Mouse (Mus musculus) macrophage (primary cell): Measurements from ENCODE around the gene Sp100. TPM values are rescaled to one million over a fixed set of nuclear protein-coding genes. Genes with fewer than 3 reads are reported as not detected.
A peak's percentile ranks its signal among the peaks of the same experiment; 100 is the strongest.

ENCODE experiments used
- H3K27ac ChIP-seq: fragments of 350-480 bp; formaldehyde crosslinking; 2 replicates; pipeline ENCODE4 v1.9.0; 2021
- H3K36me3 ChIP-seq: fragments of 350-480 bp; formaldehyde crosslinking; 2 replicates; pipeline ENCODE4 v1.9.0; 2021; ENCODE audit errors: inconsistent target
- H3K4me3 ChIP-seq: fragments of 350-480 bp; formaldehyde crosslinking; 2 replicates; pipeline ENCODE4 v1.9.0; 2021; ENCODE audit errors: inconsistent target
- H3K79me2 ChIP-seq: fragments of 350-480 bp; formaldehyde crosslinking; 2 replicates; pipeline ENCODE4 v1.9.0; 2021; ENCODE audit errors: inconsistent target
- WGBS: methylation state at CpG from one replicate; pipeline ENCODE4 v1.1.7; 2026; ENCODE audit warnings: inconsistent platforms; ENCODE audit not compliant: missing documents; 5-methylcytosine and 5-hydroxymethylcytosine counted together
- polyA plus RNA-seq: library from polyadenylated mRNA; stranded (reverse); fragments of 250-400 nt; gene quantifications from 3 replicates; pipeline ENCODE4 v1.2.4, GENCODE M21; 2018; ENCODE audit warnings: inconsistent platforms

Gene Sp100
- polyA plus RNA-seq, 1 experiment from 2014 or later, result 347 TPM

DNA sequence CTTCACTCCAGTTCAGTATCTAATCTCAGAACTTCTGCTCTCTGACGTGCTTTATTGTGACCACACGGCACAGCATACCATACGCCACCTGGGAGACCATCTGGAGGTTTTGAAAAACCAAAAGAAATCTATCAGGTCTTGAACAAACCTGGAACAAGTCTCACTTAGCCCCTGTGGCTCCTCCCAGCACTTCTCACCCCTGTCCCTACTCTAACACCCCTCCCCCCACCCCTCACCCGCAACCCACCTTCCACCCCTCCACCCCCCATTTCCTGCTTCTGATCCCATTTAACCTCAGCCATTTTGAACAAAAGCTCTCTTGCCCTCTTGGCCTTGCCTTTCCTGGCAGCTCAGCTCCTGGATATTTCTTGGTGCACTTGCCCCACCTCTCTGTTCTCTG is 30.4 kb downstream of the Sp100 start:
- H3K79me2 ChIP-seq, result no peaks in the 10 kb centered on the region
- no peak overlapping the region for H3K4me3 ChIP-seq
- H3K27ac ChIP-seq, result no peak overlapping the region
- peaks cover 95% of the 10 kb centered on the region for H3K36me3 ChIP-seq
- WGBS, result 94% methylated on average over 3 of the region's 4 CpGs

DNA sequence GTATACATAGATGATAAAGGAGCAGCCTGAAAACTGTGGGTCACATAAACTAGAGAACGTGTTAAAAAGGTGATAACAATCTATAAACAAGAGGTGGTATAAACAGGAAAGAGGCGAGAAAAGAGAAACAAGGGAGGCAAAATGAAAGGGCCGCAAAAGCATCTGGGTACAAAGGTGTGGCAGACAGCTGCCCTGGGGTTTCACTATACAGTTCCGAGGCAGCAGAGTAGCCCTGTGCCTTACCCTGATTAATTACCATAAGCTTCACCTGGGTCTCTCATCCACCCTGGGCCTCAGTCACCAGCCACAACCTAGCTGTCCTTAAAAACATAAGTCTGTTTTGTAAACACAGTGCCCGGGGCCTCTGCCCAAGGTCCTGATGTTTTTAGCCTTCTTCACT is 36.9 kb downstream of the Sp100 start:
- H3K4me3 ChIP-seq, result no peak overlapping the region
- WGBS, result 87% methylated on average over 5 of the region's 5 CpGs

DNA sequence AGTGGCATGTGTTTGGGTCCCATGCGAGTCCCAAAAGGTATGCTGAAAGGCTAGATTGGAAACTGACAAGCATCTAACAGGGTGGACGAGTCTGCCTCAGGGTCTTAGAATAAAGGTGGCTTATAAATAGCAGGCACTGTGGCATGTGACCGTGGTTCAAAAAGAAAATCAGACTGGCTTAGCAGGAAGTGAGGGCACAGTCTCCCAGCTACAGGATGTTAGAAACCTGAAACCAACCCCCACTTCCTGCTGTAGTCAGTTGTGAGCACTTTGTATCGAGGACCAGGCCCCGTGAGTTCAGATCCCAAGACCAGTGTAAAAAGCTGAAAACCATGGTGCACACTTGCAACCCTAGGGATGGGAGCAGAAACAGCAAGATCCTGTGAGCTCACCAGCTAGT is 37.6 kb downstream of the Sp100 start:
- no peak overlapping the region for H3K4me3 ChIP-seq
- H3K36me3 ChIP-seq, result peaks cover 87% of the 10 kb centered on the region
- WGBS, result 14% methylated on average over 5 of the region's 5 CpGs
- H3K79me2 ChIP-seq, result no peaks in the 10 kb centered on the region
- H3K27ac ChIP-seq, result peak overlapping the region; percentile 14; the same call in 1 of the 2 replicates

More for the DNA sequence above, 36.9 kb downstream of the Sp100 start:
- no peak overlapping the region for H3K27ac ChIP-seq
- H3K36me3 ChIP-seq, result peaks cover 87% of the 10 kb centered on the region
- no peaks in the 10 kb centered on the region for H3K79me2 ChIP-seq

DNA sequence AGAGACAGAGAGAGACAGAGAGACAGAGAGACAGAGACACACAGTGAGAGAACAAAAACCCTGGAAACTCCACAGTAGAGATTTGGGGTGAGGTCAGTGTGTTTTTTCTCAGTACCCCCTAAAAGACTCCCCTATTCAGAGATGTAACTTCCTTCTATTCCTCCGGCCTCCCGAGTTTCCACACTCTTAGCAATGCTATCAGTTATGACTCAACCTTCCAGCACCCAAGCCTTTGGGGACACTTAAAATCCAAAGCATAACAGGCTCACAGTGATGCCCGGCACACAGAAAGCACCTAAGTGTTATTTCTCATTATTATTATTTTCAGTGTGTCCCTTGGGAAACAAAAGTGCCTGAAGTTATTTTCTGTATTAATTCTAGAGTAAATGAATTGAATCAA is 40.8 kb downstream of the Sp100 start:
- Histone ChIP-seq H3K36me3 (peaks cover 82% of the 10 kb centered on the region), H3K4me3 (no peak overlapping the region), H3K27ac (no peak overlapping the region), H3K79me2 (no peaks in the 10 kb centered on the region)
- 58% methylated on average over 3 of the region's 3 CpGs for WGBS

DNA sequence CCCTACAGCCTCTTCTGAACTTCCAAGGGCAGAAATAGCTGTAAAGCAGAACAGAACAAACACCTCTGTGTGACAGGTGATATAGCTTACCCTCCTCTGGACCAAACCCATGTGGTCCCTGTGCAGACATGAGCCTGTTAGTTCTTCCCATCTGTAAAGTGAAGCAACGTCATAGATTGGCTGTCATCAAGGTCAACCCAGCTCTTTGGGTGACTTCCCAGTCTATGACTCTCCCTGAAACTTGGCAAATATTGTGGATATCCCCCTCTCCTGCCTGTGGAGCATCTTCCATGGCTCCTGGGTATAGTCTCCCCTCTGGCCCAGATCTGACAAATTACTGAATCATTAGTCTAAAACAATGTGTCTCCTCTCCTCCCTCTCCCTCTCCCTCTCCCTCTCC is 42.5 kb downstream of the Sp100 start:
- H3K36me3 ChIP-seq, result peaks cover 85% of the 10 kb centered on the region
- 100% methylated on average over 1 of the region's 1 CpGs for WGBS
- H3K4me3 ChIP-seq, result no peak overlapping the region
- no peaks in the 10 kb centered on the region for H3K79me2 ChIP-seq
- H3K27ac ChIP-seq, result no peak overlapping the region

DNA sequence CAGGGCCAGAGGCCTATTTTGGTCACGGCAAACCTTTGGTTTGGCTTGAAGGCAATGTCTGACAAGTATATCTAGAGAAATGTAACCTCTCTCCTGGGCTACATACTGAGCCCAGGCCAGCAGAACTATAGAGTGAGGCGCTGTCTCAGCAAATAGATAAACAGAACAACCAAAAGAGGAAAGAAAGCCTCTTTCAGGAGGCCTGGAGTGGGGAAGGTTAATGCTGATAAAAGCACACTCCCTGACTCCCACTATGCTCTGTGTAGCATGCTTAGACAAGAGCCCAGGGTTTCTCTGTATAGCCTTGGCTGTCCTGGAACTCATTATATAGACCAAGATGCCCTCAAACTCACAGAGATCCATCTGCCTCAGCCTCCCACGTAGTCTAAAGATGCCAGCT is 43.5 kb downstream of the Sp100 start:
- 97% methylated on average over 3 of the region's 3 CpGs for WGBS
- no peak overlapping the region for H3K27ac ChIP-seq

DNA sequence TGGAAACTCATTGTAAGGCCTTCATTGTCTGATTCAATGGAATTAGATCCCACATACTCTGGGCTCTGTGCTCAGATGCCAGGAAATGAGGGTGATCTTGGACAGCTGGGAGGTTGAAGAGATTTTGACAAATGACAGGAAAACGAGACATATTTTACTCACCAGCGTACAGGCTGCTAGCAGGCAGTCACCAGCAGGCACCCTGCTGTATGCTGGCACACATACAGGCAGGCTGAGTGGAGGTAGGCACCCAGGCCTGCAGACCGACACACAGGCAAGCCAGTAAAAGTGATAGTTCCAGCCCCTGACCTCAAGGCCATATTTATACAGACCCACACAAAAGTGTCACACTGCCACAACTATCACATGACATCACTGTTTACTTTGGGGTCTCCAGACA is 45.9 kb downstream of the Sp100 start:
- H3K79me2 ChIP-seq, result no peaks in the 10 kb centered on the region
- WGBS, result 93% methylated on average over 3 of the region's 3 CpGs
- H3K27ac ChIP-seq, result no peak overlapping the region
- H3K36me3 ChIP-seq, result peaks cover 84% of the 10 kb centered on the region
- H3K4me3 ChIP-seq, result no peak overlapping the region

More for the DNA sequence above, 43.5 kb downstream of the Sp100 start:
- Histone ChIP-seq H3K79me2 (no peaks in the 10 kb centered on the region), H3K36me3 (peaks cover 79% of the 10 kb centered on the region), H3K4me3 (no peak overlapping the region)

DNA sequence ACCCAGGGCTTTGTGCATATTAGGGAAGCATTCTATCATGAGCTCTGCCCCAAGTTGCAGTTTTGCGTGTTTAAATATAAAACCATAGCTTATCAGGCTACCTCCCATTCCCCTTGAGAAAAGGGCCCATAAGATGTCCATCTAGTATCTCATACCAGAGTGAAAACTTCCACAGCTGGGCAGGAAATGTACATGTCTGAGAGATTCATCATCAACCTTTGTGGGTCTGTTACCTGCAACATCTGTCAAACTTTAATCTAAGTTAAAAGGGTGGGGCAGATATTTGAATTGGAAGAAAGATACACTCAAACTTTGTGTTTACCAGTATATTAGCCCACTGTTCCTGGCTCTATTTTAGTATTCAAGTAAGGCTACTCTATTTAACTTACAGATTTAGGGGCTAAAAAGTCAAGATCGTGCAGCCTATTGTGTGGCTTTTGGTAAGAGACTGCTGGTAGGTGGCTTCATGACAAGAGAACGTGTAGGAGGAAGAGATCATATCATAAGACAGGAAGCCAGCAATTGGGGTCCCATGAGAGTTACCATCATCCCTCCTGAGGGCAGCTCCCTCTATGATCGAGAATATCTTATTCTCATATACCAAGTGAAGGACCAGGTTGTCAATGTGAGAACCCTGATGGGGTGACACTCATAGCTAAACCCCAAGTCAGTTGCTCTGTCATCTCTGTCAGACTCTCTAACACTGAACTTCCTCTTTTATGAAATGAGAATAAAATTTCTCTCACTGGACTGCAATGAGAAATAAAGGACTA is 48.1 kb downstream of the Sp100 start:
- Histone ChIP-seq H3K36me3 (peaks cover 86% of the 10 kb centered on the region), H3K27ac (no peak overlapping the region), H3K4me3 (no peak overlapping the region), H3K79me2 (no peaks in the 10 kb centered on the region)
- 47% methylated on average over 4 of the region's 4 CpGs for WGBS

DNA sequence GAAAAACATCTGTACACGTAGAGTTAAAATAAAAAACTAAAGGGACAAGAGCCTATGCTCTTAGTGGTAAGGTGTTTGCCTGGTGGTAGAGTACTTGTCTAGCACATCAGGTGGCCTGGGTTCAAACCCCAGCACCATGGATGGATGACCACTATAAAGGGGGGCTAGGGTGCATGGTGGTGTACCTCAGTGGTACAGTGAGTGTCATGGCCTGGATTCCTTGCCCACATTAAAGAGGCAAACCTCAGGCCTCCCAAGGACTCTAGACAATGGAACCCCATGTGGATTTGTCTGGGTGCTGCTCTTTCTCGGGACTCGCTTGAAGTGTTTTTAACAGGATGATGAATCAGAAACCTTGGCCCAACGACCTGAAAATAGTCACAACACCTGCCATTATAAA is 52.7 kb downstream of the Sp100 start:
- Histone ChIP-seq H3K36me3 (peaks cover 72% of the 10 kb centered on the region), H3K27ac (peak overlapping the region; percentile 78), H3K79me2 (no peaks in the 10 kb centered on the region), H3K4me3 (no peak overlapping the region)
- WGBS, result 77% methylated on average over 4 of the region's 4 CpGs

DNA sequence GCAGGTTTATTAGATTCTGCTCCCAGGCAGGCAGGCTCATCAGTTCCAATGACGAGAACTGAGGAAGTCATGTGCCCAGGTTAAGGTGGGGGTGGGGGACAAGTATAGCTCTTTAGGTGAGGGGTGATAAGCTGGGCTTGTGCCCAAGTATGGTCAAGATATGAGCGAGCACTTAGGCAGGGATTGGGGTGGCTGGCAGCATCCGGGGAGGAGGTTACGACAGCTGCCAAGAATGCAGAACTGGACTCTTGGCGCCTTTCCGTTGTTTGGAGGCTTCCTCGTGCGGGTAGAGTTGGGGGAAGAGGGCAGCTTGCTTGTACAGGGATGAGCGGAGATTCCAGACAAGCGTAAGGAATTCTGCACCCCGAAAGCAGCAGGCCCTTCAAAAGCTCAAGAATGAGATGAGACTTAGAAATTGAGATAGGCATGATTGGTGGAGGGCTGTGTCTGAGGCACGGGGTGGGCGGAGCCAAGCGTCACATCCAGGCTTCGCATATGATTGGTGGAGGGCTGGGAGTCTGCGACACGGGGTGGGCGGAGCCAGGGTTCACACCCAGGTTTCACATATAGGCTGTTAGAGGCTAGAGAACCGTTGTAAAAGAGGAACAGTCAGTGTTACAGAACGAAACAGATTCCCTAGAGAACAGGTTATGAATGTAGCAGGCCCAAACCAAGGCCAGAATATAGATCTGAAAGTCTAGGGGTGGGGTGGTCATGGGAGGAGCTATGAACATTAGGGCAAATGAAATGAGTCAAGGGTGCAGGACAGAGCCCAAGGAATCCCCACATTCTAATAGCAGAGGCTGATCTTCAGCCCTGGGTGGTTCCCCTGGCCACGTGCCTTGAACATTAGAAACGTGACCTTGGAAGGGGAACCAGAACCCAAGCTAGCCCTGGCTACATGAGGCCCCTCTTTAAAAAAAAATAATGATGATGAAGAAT is 53.7 kb downstream of the Sp100 start:
- H3K36me3 ChIP-seq, result peaks cover 76% of the 10 kb centered on the region
- H3K4me3 ChIP-seq, result no peak overlapping the region; the same call in 1 of the 2 replicates
- H3K27ac ChIP-seq, result peak overlapping the region; percentile 78
- WGBS, result 6% methylated on average over 22 of the region's 22 CpGs
- no peaks in the 10 kb centered on the region for H3K79me2 ChIP-seq

DNA sequence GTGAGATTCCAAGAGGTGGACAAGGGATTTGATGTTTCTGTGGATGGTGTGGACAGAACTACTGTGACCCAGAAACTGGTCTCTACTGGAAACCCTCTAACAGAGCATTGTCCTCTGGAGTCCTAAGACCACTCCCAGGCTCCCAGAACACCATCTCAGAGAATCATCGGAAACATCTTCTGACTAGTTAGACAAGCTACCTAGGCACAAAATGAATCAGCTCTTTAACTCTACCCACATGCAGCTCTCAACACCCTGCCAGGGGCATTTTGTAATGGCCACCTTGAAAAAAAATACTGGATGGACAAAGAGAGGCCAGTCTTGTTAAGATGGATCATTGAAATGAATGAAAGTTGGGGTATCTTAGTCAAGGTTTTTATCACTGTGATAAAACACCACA is 55.8 kb downstream of the Sp100 start:
- WGBS, result 83% methylated on average over 1 of the region's 1 CpGs
- no peaks in the 10 kb centered on the region for H3K79me2 ChIP-seq
- H3K4me3 ChIP-seq, result no peak overlapping the region
- H3K27ac ChIP-seq, result no peak overlapping the region
- peaks cover 63% of the 10 kb centered on the region for H3K36me3 ChIP-seq

DNA sequence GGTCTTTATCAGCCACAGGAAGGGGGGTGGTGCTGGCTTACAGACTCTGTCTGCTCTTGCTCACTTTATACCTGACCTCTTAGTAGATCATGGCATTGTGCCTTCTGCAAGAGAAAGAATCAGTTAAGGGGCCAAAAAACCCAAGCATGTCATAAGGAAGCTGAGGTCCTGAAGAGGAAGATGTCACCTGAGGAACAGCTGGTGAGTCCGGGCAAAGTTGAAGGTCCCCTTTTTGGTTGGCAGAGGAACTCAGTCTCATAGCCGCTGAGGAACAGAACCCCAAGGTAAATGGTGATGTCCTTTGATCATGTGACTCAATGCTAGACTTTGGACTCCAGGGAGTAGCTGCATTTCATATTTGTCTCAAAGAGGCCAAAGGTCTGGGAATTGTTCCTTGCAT is 57.0 kb downstream of the Sp100 start:
- WGBS, result 61% methylated on average over 2 of the region's 2 CpGs
- Histone ChIP-seq H3K79me2 (no peaks in the 10 kb centered on the region), H3K27ac (no peak overlapping the region), H3K36me3 (peaks cover 55% of the 10 kb centered on the region), H3K4me3 (no peak overlapping the region)

DNA sequence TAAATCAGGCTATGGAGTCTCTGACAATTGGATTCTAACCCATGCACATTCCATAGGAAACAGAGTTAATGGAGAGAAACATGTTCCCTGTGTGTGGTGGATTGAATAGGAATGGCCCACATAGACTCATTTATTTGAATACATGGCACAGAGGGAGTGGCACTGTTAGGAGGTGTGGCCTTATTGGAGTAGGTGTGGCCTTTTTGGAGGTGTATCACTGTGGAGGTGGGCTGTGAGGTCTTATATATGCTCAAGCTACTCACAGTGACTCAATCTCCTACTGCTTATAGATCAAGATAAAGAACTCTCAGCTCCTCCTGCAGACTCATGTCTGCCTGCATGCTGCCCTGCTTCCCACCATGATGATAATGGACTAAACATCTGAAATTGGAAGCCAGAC is 64.7 kb downstream of the Sp100 start:
- Histone ChIP-seq H3K4me3 (no peak overlapping the region), H3K79me2 (no peaks in the 10 kb centered on the region), H3K27ac (no peak overlapping the region), H3K36me3 (peaks cover 18% of the 10 kb centered on the region; the same call in 1 of the 2 replicates)

DNA sequence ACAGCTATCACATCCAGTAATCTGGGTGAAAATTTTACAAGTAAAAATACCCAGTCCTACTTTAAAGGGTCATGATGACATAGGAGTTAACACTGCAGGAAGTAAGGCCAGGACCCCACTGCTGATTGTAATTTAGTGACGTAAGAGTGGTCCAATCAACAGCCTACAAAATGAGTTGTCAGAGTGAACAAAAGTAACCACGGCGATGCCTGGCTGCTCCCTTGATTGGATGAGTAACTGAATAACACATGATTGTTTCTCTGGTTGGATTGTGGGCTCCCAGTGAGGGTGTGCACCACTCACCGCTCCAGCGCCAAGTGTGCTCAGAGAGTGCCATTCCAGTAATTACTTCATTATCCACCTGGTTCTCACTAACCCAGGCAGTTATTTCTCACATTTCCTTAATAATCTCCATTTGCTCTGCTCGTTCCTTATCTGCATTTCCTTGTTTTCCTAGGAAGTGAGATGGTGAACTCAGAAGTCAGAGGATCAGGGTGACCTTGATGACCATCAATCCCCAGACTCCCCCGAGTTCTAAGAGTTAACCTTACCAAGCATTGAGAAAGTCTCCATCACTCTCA is 66.7 kb downstream of the Sp100 start:
- Histone ChIP-seq H3K36me3 (peaks cover 39% of the 10 kb centered on the region; the same call in 1 of the 2 replicates), H3K4me3 (no peak overlapping the region), H3K27ac (no peak overlapping the region), H3K79me2 (no peaks in the 10 kb centered on the region)
- 95% methylated on average over 7 of the region's 7 CpGs for WGBS

DNA sequence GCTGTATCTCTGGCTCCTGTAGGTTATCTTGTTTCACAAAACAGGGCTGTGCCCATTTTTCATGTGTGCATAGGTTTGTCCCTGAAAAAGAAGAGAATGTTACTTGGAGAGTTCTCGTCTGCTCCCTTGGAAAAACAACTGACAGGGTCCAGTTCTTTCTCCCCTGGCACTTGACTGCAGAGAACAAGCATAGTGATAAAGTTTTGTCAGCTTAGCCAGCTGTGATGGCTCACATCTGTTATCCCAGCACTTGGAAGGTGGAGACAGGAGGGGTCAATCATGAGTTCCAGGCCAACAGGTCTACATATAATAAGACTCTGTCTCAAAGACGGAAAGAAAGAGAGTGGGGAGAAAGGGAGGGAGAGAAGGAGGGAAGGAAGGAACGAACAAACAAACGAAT is 69.3 kb downstream of the Sp100 start:
- Histone ChIP-seq H3K4me3 (no peak overlapping the region), H3K36me3 (peaks cover 61% of the 10 kb centered on the region; the same call in 1 of the 2 replicates), H3K79me2 (no peaks in the 10 kb centered on the region), H3K27ac (no peak overlapping the region)
- WGBS, result 100% methylated on average over 3 of the region's 4 CpGs
